In the genomic region with DNA sequence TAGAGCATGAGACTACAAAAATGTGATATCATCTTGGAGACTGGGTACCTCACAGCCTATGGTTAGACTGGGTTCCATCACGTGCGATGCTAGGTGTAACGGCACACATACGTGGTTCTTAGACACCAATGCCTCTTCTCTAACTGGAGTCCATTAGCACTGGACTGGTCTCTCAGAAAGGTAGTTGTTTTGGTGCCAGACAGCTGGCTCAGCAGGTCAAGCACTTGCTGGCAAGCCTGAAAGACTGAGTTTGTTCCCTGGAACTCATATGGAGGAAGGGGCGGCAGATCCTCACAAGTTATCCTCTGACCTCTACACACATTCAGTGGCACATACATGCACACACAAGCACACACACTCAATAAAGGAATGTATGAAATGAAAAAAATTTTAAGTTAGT, we compare ENCODE assay signal across 14 mouse cellular contexts.
"Had no signal": no experiment of that assay in that cellular context is flagged by ENCODE, and none has a peak within 500 bp of the region (broad histone marks: within the 10 kb centered on the region; RNA-seq: fewer than 3 reads in every experiment).

No protein-coding gene starts in this region.

- H3K4me3 ChIP-seq: lung, embryonic 15.5 days; megakaryocyte, embryonic 14.5 days; midbrain, embryonic 13.5 days; midbrain, embryonic 15.5 days; neural tube, embryonic 12.5 days had no signal

- H3K27ac ChIP-seq: lung, embryonic 15.5 days; macrophage; midbrain, embryonic 13.5 days; midbrain, embryonic 15.5 days; neural tube, embryonic 12.5 days had no signal

- H3K36me3 ChIP-seq: lung, embryonic 15.5 days; midbrain, embryonic 13.5 days; midbrain, embryonic 15.5 days; neural tube, embryonic 12.5 days had no signal

- H3K27me3 ChIP-seq: lung, embryonic 15.5 days; midbrain, embryonic 13.5 days; midbrain, embryonic 15.5 days; neural tube, embryonic 12.5 days had no signal

- H3K9ac ChIP-seq: lung, embryonic 15.5 days; midbrain, embryonic 13.5 days; midbrain, embryonic 15.5 days; neural tube, embryonic 12.5 days had no signal

- H3K4me1 ChIP-seq: megakaryocyte, embryonic 14.5 days; midbrain, embryonic 13.5 days; midbrain, embryonic 15.5 days; neural tube, embryonic 12.5 days had no signal

- DNase-seq: lung, adult 2 months; lung, postnatal 14 days; lung, postnatal 36 days; right cerebral cortex, postnatal 14 days; spleen, adult 18-20 months; thymus, adult 18-20 months; thymus, postnatal 14 days; thymus, postnatal 36 days had no signal
